Comparison of ENCODE assay signal across 7 mouse cellular contexts in the genomic region with DNA sequence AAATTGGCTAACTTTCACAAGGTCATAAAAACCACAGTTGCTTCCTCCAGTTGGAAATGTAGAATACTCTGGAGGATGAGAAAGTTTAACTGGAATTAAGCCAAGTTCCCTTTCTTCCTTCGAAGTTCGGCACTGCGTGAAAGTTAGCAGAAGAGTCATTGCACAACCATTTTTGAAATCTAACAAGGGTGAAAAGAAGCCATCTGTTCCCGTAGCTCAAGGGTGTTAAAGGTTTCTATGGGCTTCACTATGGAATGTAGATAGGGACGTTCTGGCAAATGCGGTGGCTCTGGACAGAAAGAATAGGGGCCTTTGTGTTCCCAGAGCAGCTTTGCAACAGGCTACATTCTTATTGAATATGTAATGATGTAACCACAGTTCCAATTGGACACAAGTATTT. TPM values are rescaled to one million over a fixed set of nuclear protein-coding genes. Genes with fewer than 3 reads are reported as not detected.
DNase-seq lines count a peak whose midpoint lies in the region.

No protein-coding gene starts in this region.

- peak; percentile 57 for DNase-seq in adipocyte (ENCODE audit: low spot score)
- peak; percentile 44 for DNase-seq in embryo, embryonic 9.5 days (ENCODE audit: extremely low spot score)
- DNase-seq in hindbrain, embryonic 10.5 days (ENCODE audit: low spot score): peak; percentile 69
- DNase-seq in midbrain, embryonic 10.5 days (ENCODE audit: low spot score): peak; percentile 61
- DNase-seq in frontal cortex, postnatal 10 days (ENCODE audit: low spot score in 2 of 2): no peak
- no peak for DNase-seq in left cerebral cortex, postnatal 10 days (ENCODE audit: extremely low spot score in 1 of 2, low spot score in 2 of 2)
- DNase-seq in right cerebral cortex, postnatal 25 days: no peak

- peaks cover 49% of the 10 kb centered on the region for H3K36me3 ChIP-seq in hindbrain, embryonic 10.5 days
- H3K36me3 ChIP-seq in midbrain, embryonic 10.5 days: peaks cover 52% of the 10 kb centered on the region

- 16% methylated on average over 6 of the region's 6 CpGs for WGBS in hindbrain, embryonic 10.5 days
- 13% methylated on average over 6 of the region's 6 CpGs for WGBS in midbrain, embryonic 10.5 days

- H3K9me3 ChIP-seq in hindbrain, embryonic 10.5 days: no peaks in the 10 kb centered on the region
- no peaks in the 10 kb centered on the region for H3K9me3 ChIP-seq in midbrain, embryonic 10.5 days (replicated peaks)

- peak overlapping the region; percentile 98 for H3K27ac ChIP-seq in hindbrain, embryonic 10.5 days
- peak overlapping the region; percentile 97 for H3K27ac ChIP-seq in midbrain, embryonic 10.5 days (replicated peaks)

- H3K4me3 ChIP-seq in hindbrain, embryonic 10.5 days: peak overlapping the region; percentile 96
- H3K4me3 ChIP-seq in midbrain, embryonic 10.5 days: peak overlapping the region; percentile 97

- intact Hi-C loops in left cerebral cortex, postnatal 10 days (cut with DNase I): loop anchor here (5.0 to 10.0 kb wide), 2 partner anchors 161 to 284 kb away; no protein-coding TSS in a partner anchor

- peaks cover 46% of the 10 kb centered on the region for H3K4me1 ChIP-seq in hindbrain, embryonic 10.5 days (replicated peaks)
- peaks cover 63% of the 10 kb centered on the region for H3K4me1 ChIP-seq in midbrain, embryonic 10.5 days

- H3K27me3 ChIP-seq in hindbrain, embryonic 10.5 days (ENCODE audit: insufficient read depth, poor library complexity, severe bottlenecking): no peaks in the 10 kb centered on the region
- H3K27me3 ChIP-seq in midbrain, embryonic 10.5 days (ENCODE audit: low read depth, poor library complexity, severe bottlenecking): no peaks in the 10 kb centered on the region

RNA-seq across cellular contexts. Expression of a gene that starts 2.2 kb away (rescaled TPM):
- polyA plus RNA-seq in hindbrain, embryonic 10.5 days (2016; fragmentation: Nextera tagmentation; extraction: Ambion mirVana): 1,007 and 1,152 TPM in 2 replicates
- 1,116 and 1,227 TPM in 2 replicates for polyA plus RNA-seq in midbrain, embryonic 10.5 days (2016; fragmentation: Nextera tagmentation; extraction: Ambion mirVana)
- total RNA-seq in left cerebral cortex, postnatal 10 days (2021): 10 to 100 TPM; 85.9 to 87.7 TPM

RNA-seq across cellular contexts. Expression of a gene that starts 31.5 kb away (rescaled TPM):
- polyA plus RNA-seq in hindbrain, embryonic 10.5 days (2016; fragmentation: Nextera tagmentation; extraction: Ambion mirVana): 8.4 and 8.7 TPM in 2 replicates
- polyA plus RNA-seq in midbrain, embryonic 10.5 days (2016; fragmentation: Nextera tagmentation; extraction: Ambion mirVana): 9.3 and 9.5 TPM in 2 replicates
- total RNA-seq in left cerebral cortex, postnatal 10 days (2021): 1 to 10 TPM; 6.5 to 6.6 TPM

Comparison
In these comparisons a context has a peak if more than half of its experiments do, and no peak if none do; other contexts are left out.
1. DNase-seq: peak in adipocyte (single experiment), embryo, embryonic 9.5 days (single experiment), hindbrain, embryonic 10.5 days (single experiment) and midbrain, embryonic 10.5 days (single experiment); none in frontal cortex, postnatal 10 days (0 of 2), left cerebral cortex, postnatal 10 days (0 of 2) and right cerebral cortex, postnatal 25 days (single experiment).